Mouse (Mus musculus): ENCODE results near the gene Hat1.

- TF ChIP-seq POLR2A (IDR thresholded peaks at IDR 0.05; ENCODE audit: low read depth, low read length) = no peak
- no peak for TF ChIP-seq CTCF (IDR thresholded peaks at IDR 0.05; ENCODE audit: borderline replicate concordance, insufficient read depth, low read length)
Observed at GRCm38 (mm10) chr2:71347732-71348490, 40.8 kb upstream of the Hat1 start.
